ENCODE assay signal across 24 mouse cellular contexts in genomic region chr13:54965256-54965655, GRCm38 (mm10). TPM values are rescaled to one million over a fixed set of nuclear protein-coding genes. Genes with fewer than 3 reads are reported as not detected.
A peak's percentile ranks its signal among the peaks of the same experiment; 100 is the strongest.
DNase-seq lines count a peak whose midpoint lies in the region; ATAC-seq and TF ChIP-seq lines count a peak whose summit lies in the region.
"Had no signal": no experiment of that assay in that cellular context is flagged by ENCODE, and none has a peak within 500 bp of the region (broad histone marks: within the 10 kb centered on the region; RNA-seq: fewer than 3 reads in every experiment).

No protein-coding gene starts in this region.

- no peak overlapping the region for H3K4me3 ChIP-seq in liver, postnatal 0 days (ENCODE audit: low read depth, low read length)
- H3K4me3 ChIP-seq in CH12.LX (replicated peaks in 1 of 3; ENCODE audit: low read depth in 2 of 3, low read length in 2 of 3, poor library complexity in 1 of 3): no peak overlapping the region
- H3K4me3 ChIP-seq: embryonic facial prominence, embryonic 12.5 days; erythroblast, embryonic 14.5 days; forebrain, embryonic 15.5 days; heart, embryonic 13.5 days; hindbrain, embryonic 15.5 days had no signal

- 82% methylated on average over 6 of the region's 6 CpGs for WGBS in liver, postnatal 0 days (ENCODE audit: insufficient replicate concordance)

- intact Hi-C loops in heart, postnatal 36 days (cut with DNase I): no loop called here

- no peaks in the 10 kb centered on the region for H3K9me3 ChIP-seq in liver, postnatal 0 days (ENCODE audit: low read length)
- H3K9me3 ChIP-seq in CH12.LX (replicated peaks; ENCODE audit: low read length): no peaks in the 10 kb centered on the region
- H3K9me3 ChIP-seq: embryonic facial prominence, embryonic 12.5 days; forebrain, embryonic 15.5 days; G1E; heart, embryonic 13.5 days; hindbrain, embryonic 15.5 days had no signal

- no peak for TF ChIP-seq POLR2A in CH12.LX (IDR thresholded peaks at IDR 0.05; ENCODE audit: low read depth, low read length)

- no peaks in the 10 kb centered on the region for H3K27me3 ChIP-seq in liver, postnatal 0 days (ENCODE audit: insufficient read depth, low read length)
- H3K27me3 ChIP-seq in CH12.LX (replicated peaks): peaks cover 83% of the 10 kb centered on the region
- H3K27me3 ChIP-seq: embryonic facial prominence, embryonic 12.5 days; hindbrain, embryonic 15.5 days had no signal

- H3K36me3 ChIP-seq in liver, postnatal 0 days (replicated peaks; ENCODE audit: insufficient read depth, low read length): no peaks in the 10 kb centered on the region
- no peaks in the 10 kb centered on the region for H3K36me3 ChIP-seq in CH12.LX (replicated peaks in 1 of 2; ENCODE audit: control insufficient read depth in 1 of 2, insufficient read depth in 1 of 2, low read length in 1 of 2)
- H3K36me3 ChIP-seq: embryonic facial prominence, embryonic 12.5 days; forebrain, embryonic 15.5 days; G1E; heart, embryonic 13.5 days; hindbrain, embryonic 15.5 days had no signal

- no peak for TF ChIP-seq EP300 in liver, postnatal 0 days (IDR thresholded peaks at IDR 0.05; ENCODE audit: low read depth)
- TF ChIP-seq EP300 in CH12.LX (IDR thresholded peaks at IDR 0.05; ENCODE audit: low read length): no peak

- H3K79me2 ChIP-seq in CH12.LX (replicated peaks; ENCODE audit: control insufficient read depth, extremely low read depth, insufficient read depth, poor library complexity, severe bottlenecking): no peaks in the 10 kb centered on the region

- H3K4me2 ChIP-seq in liver, postnatal 0 days (ENCODE audit: low read depth, low read length): no peak overlapping the region
- no peak overlapping the region for H3K4me2 ChIP-seq in CH12.LX (ENCODE audit: insufficient read depth, low read depth, poor library complexity, severe bottlenecking)
- H3K4me2 ChIP-seq: embryonic facial prominence, embryonic 12.5 days; forebrain, embryonic 15.5 days; heart, embryonic 13.5 days; hindbrain, embryonic 15.5 days; midbrain, embryonic 11.5 days had no signal

- in situ Hi-C loops in CH12.LX (cut with MboI; ENCODE audit: low pct_ligation_motif_present, low pct_unique_long_range_greater_than_20kb, low sequenced_read_pairs): no loop called here

- H3K27ac ChIP-seq in liver, postnatal 0 days (ENCODE audit: low read depth): no peak overlapping the region
- H3K27ac ChIP-seq in CH12.LX (ENCODE audit: insufficient read depth, low read depth): no peak overlapping the region
- H3K27ac ChIP-seq: embryonic facial prominence, embryonic 12.5 days; heart, embryonic 13.5 days; hindbrain, embryonic 15.5 days; macrophage had no signal

- no peaks in the 10 kb centered on the region for H3K4me1 ChIP-seq in liver, postnatal 0 days (ENCODE audit: insufficient read depth)
- peaks cover 3 to 17% of the 10 kb centered on the region in 2 experiments; a peak in 3 of 4 replicates for H3K4me1 ChIP-seq in CH12.LX (ENCODE audit: control insufficient read depth in 1 of 2, insufficient read depth in 2 of 2)
- H3K4me1 ChIP-seq: heart, embryonic 13.5 days had no signal

- dilution Hi-C loops in CH12.LX (cut with MboI; ENCODE audit: extremely low pct_ligation_motif_present, extremely low pct_unique_long_range_greater_than_20kb, low sequenced_read_pairs): no loop called here

- no peak overlapping the region for H3K9ac ChIP-seq in liver, postnatal 0 days (replicated peaks)
- no peak overlapping the region for H3K9ac ChIP-seq in CH12.LX (ENCODE audit: insufficient read depth, low read depth)
- H3K9ac ChIP-seq: embryonic facial prominence, embryonic 12.5 days; forebrain, embryonic 15.5 days; heart, embryonic 13.5 days; hindbrain, embryonic 15.5 days had no signal

- TF ChIP-seq RAD21 in CH12.LX (IDR thresholded peaks at IDR 0.05; ENCODE audit: low read depth, low read length): peak; percentile 63

- ATAC-seq in frontal cortex, adult (ENCODE audit: low TSS enrichment): peak; percentile 51
- ATAC-seq in liver, postnatal 0 days: no peak
- ATAC-seq: forebrain, embryonic 15.5 days had no signal

- no peak for DNase-seq in frontal cortex, postnatal 36 days (ENCODE audit: low spot score in 2 of 2)
- no peak for DNase-seq in liver, postnatal 0 days
- DNase-seq in liver (no peak), CH12.LX (ENCODE audit: extremely low read depth) (peak; percentile 52)
- DNase-seq in brain, adult 2 months (ENCODE audit: low read depth, low spot score): peak; percentile 63
- no peak for DNase-seq in heart, postnatal 36 days
- no peak for DNase-seq in ovary, postnatal 10 days (ENCODE audit: low spot score)
- DNase-seq: B cell, adult 2 months; cerebellum, adult 9-10 months; kidney, adult 11 months; left cerebral cortex, postnatal 4 days; lung, adult 18-20 months; retina, postnatal 1 day; right cerebral cortex, postnatal 4 days had no signal

- peak; percentile 29; the same call in 1 of the 2 replicates for TF ChIP-seq CTCF in liver, postnatal 0 days (IDR thresholded peaks at IDR 0.05; ENCODE audit: low read depth)
- peak in 1 of 2 experiments; percentile 68; a peak in 2 of 4 replicates for TF ChIP-seq CTCF in CH12.LX (conservative IDR thresholded peaks at IDR 0.05 in 1 of 2, IDR thresholded peaks at IDR 0.05 in 1 of 2; ENCODE audit: low read depth in 2 of 2, low read length in 2 of 2)

TF ChIP-seq in CH12.LX, 34 proteins besides CTCF, POLR2A, EP300 and RAD21:
- no peak for TF ChIP-seq USF2 (conservative IDR thresholded peaks at IDR 0.05; ENCODE audit: low read depth, low read length)
- no peak for TF ChIP-seq ZC3H11A (IDR thresholded peaks at IDR 0.05; ENCODE audit: low read depth, low read length)
- TF ChIP-seq RCOR1 (conservative IDR thresholded peaks at IDR 0.05; ENCODE audit: low read depth, low read length): no peak
- TF ChIP-seq IRF4 (IDR thresholded peaks at IDR 0.05; ENCODE audit: low read depth, low read length): no peak
- TF ChIP-seq ZNF384 (IDR thresholded peaks at IDR 0.05; ENCODE audit: low read depth, low read length): peak; percentile 90
- TF ChIP-seq JUN (IDR thresholded peaks at IDR 0.05; ENCODE audit: insufficient read depth, low read depth, low read length): no peak
- TF ChIP-seq SIN3A (IDR thresholded peaks at IDR 0.05; ENCODE audit: low read length): no peak
- TF ChIP-seq UBTF (IDR thresholded peaks at IDR 0.05; ENCODE audit: low read depth, low read length): no peak
- peak; percentile 63 for TF ChIP-seq SMC3 (IDR thresholded peaks at IDR 0.05; ENCODE audit: low read depth, low read length)
- TF ChIP-seq MXI1 (IDR thresholded peaks at IDR 0.05; ENCODE audit: low read depth, low read length): no peak
- no peak for TF ChIP-seq ELF1 (IDR thresholded peaks at IDR 0.05; ENCODE audit: low read depth, low read length)
- no peak for TF ChIP-seq MYC (IDR thresholded peaks at IDR 0.05; ENCODE audit: low read depth, low read length)
- no peak for TF ChIP-seq TBP (conservative IDR thresholded peaks at IDR 0.05; ENCODE audit: low read depth, low read length)
- TF ChIP-seq USF1 (IDR thresholded peaks at IDR 0.05; ENCODE audit: low read depth, low read length): no peak
- no peak for TF ChIP-seq HCFC1 (IDR thresholded peaks at IDR 0.05; ENCODE audit: low read depth, low read length)

RNA-seq across cellular contexts. Expression of gene Unc5a, which starts 16.0 kb away (rescaled TPM):
- 0.55 and 0.56 TPM in 2 replicates for polyA plus RNA-seq in liver, postnatal 0 days (2015; fragmentation: Nextera tagmentation; extraction: Ambion mirVana)
- total RNA-seq in CH12.LX (2012; rRNA removed) (0.17 TPM in 1 of 2 replicates, not detected in the other), CH12.LX (2014; rRNA removed) (not detected in 2 replicates)
- polyA plus RNA-seq in CH12.LX (2012; ENCODE audit: insufficient read length, low read depth): not detected in 2 replicates
- total RNA-seq in heart, postnatal 36 days (2021): under 1 TPM; 0.49 to 0.92 TPM
- total RNA-seq: G1E; granulocyte monocyte progenitor cell, adult 5-6 weeks had no signal
- polyA plus RNA-seq: erythroblast, embryonic 14.5 days had no signal

RNA-seq across cellular contexts. Expression of gene Hk3, which starts 55.9 kb away (rescaled TPM):
- 5.2 and 6.5 TPM in 2 replicates for polyA plus RNA-seq in liver, postnatal 0 days (2015; fragmentation: Nextera tagmentation; extraction: Ambion mirVana)
- total RNA-seq in CH12.LX (2012; rRNA removed) (0.04 TPM in 2 replicates), CH12.LX (2014; rRNA removed) (not detected in 2 replicates)
- polyA plus RNA-seq in CH12.LX (2012; ENCODE audit: insufficient read length, low read depth): 0.10 TPM in 1 of 2 replicates, not detected in the other
- total RNA-seq in heart, postnatal 36 days (2021): under 1 TPM; 0.72 to 0.87 TPM

Comparison
In these comparisons a context has a peak if more than half of its experiments do, and no peak if none do; other contexts are left out.
1. DNase-seq: peak in CH12.LX (single experiment) and brain, adult 2 months (single experiment); none in frontal cortex, postnatal 36 days (0 of 2), liver, postnatal 0 days (single experiment), liver (single experiment), heart, postnatal 36 days (0 of 2) and ovary, postnatal 10 days (single experiment).